Mouse (Mus musculus): Measurements from ENCODE around the gene Ttc7b. TPM values are rescaled to one million over a fixed set of nuclear protein-coding genes. Genes with fewer than 3 reads are reported as not detected.

The Ttc7b gene
- polyA plus RNA-seq, 1 experiment from 2014 or later = 3.9 TPM

DNA sequence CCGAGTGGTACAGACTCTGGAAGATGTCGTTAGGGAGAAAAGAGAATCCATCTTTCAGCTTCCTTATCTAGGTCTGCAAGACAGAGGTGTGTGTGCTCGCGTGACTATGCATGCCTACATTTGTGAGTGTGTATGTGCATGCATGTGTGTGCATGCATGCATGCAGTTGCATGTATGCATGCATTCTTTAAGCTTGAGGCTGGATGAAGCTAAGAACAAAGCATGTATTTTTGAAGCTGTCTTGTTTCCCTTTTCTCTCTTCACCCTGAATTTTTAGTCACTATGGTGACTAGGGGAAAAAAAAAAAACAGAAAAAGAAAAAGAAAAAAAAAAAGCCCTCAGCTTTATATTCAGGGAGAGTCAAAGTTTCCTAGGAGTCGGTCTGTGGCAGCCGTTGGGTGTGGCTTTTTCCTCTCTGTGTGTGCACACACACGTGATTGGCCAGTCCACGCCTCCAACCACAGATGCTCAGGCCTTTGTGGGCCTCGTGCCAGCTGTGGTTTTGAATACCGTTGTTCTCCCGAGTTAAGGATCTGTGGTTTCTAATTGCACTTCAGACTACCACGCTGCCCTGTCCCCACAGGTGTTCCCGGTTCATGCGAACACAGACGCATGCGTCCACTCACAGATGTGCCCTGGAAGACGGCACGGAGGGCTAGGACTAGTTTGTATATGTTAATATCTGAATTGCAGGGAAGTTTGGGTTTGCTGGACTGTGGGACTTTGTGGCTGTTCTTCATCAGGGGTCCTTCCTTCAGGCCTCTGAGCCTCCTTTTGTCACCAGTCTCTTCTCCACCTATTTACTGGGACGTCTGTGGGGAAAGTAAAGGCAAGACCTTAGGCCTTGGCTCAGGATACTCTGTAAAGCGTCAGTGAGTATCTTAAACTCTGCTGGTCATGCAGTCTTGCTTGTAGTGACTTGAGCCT is 243.8 kb downstream of the Ttc7b start:
- Histone ChIP-seq H3K4me3 (ENCODE audit: low read length) (no peak overlapping the region), H3K9ac (replicated peaks; ENCODE audit: low read length) (no peak overlapping the region), H3K27me3 (ENCODE audit: insufficient read depth, low read length) (no peaks in the 10 kb centered on the region), H3K9me3 (ENCODE audit: low read length) (no peaks in the 10 kb centered on the region), H3K27ac (ENCODE audit: low read length) (no peak overlapping the region), H3K4me2 (replicated peaks; ENCODE audit: low read depth, low read length) (no peak overlapping the region), H3K4me1 (ENCODE audit: insufficient read depth, low read length) (peaks cover 26% of the 10 kb centered on the region), H3K36me3 (ENCODE audit: insufficient read depth, low read length) (no peaks in the 10 kb centered on the region)
- ATAC-seq (ENCODE audit: low FRiP score, low TSS enrichment) = no peak
- 52% methylated on average over 20 of the region's 20 CpGs for WGBS

DNA sequence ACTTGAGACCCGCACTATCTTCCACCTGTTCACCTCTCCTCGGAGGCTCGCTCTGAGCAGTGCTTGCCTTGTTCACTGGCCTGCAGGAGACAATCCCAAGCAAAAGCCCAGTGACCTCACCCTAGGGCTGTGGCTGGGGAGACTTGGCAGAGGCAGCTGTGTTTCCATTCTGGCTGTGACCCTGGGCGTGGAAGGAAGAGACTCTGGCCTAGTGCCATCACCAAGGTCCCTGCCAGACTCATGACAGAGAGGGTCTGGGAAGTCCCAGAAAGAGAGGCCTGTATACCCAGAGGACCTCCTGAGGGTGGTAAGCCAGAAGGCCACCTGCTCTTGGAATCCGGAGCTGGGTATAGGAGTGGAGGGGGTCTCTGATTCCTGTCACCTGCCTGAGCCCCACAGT is 244.8 kb downstream of the Ttc7b start:
- Histone ChIP-seq H3K4me1 (ENCODE audit: insufficient read depth, low read length) (peaks cover 19% of the 10 kb centered on the region), H3K4me3 (ENCODE audit: low read length) (no peak overlapping the region), H3K36me3 (ENCODE audit: insufficient read depth, low read length) (no peaks in the 10 kb centered on the region), H3K9ac (replicated peaks; ENCODE audit: low read length) (no peak overlapping the region), H3K4me2 (replicated peaks; ENCODE audit: low read depth, low read length) (no peak overlapping the region), H3K9me3 (ENCODE audit: low read length) (no peaks in the 10 kb centered on the region), H3K27me3 (ENCODE audit: insufficient read depth, low read length) (no peaks in the 10 kb centered on the region), H3K27ac (ENCODE audit: low read length) (no peak overlapping the region)
- peak; percentile 53 for ATAC-seq (ENCODE audit: low FRiP score, low TSS enrichment)
- WGBS = 70% methylated on average over 5 of the region's 5 CpGs

- no peaks in the 10 kb centered on the region for H3K36me3 ChIP-seq (ENCODE audit: insufficient read depth, low read length)
- H3K4me1 ChIP-seq (ENCODE audit: insufficient read depth, low read length) = peaks cover 16% of the 10 kb centered on the region
- H3K4me2 ChIP-seq (replicated peaks; ENCODE audit: low read depth, low read length) = no peak overlapping the region
- no peak overlapping the region for H3K9ac ChIP-seq (replicated peaks; ENCODE audit: low read length)
- H3K27ac ChIP-seq (ENCODE audit: low read length) = no peak overlapping the region
- H3K27me3 ChIP-seq (ENCODE audit: insufficient read depth, low read length) = no peaks in the 10 kb centered on the region
- no peak for ATAC-seq (ENCODE audit: low FRiP score, low TSS enrichment)
- H3K4me3 ChIP-seq (ENCODE audit: low read length) = no peak overlapping the region
- WGBS = 80% methylated on average over 2 of the region's 2 CpGs
- H3K9me3 ChIP-seq (ENCODE audit: low read length) = no peaks in the 10 kb centered on the region
Measured at GRCm38 (mm10) chr12:100273033-100273432, 247.6 kb downstream of the Ttc7b start.

GRCm38 (mm10) chr12:100269967-100270662 is 250.5 kb downstream of the Ttc7b start:
- no peak overlapping the region for H3K4me2 ChIP-seq (replicated peaks; ENCODE audit: low read depth, low read length)
- WGBS = 80% methylated on average over 9 of the region's 9 CpGs
- no peaks in the 10 kb centered on the region for H3K36me3 ChIP-seq (ENCODE audit: insufficient read depth, low read length)
- no peak overlapping the region for H3K9ac ChIP-seq (replicated peaks; ENCODE audit: low read length)
- no peaks in the 10 kb centered on the region for H3K27me3 ChIP-seq (ENCODE audit: insufficient read depth, low read length)
- ATAC-seq (ENCODE audit: low FRiP score, low TSS enrichment) = no peak
- no peaks in the 10 kb centered on the region for H3K9me3 ChIP-seq (ENCODE audit: low read length)
- H3K4me1 ChIP-seq (ENCODE audit: insufficient read depth, low read length) = no peaks in the 10 kb centered on the region
- H3K4me3 ChIP-seq (ENCODE audit: low read length) = no peak overlapping the region
- H3K27ac ChIP-seq (ENCODE audit: low read length) = no peak overlapping the region

DNA sequence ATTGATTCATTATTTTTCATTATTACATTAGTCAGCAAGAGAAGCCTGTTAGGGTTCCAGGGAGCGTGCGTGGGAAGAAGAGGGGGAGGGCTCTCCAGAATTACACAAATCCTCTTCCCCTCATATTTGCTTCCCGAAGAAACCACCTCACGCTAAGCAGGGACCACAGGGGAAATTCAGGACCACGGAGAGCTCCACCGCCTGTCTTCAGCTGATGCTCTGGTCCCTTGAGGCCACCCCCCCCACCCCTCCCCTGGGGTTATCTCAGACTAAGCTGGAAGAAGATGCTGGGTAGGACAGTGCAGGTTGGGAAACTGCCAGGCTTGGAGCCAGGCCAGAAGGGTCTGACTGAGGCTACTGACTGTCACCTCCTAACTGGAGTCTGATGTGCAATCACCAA is 252.6 kb downstream of the Ttc7b start:
- 11% methylated on average over 6 of the region's 6 CpGs for WGBS
- H3K4me1 ChIP-seq (ENCODE audit: insufficient read depth, low read length) = no peaks in the 10 kb centered on the region
- no peaks in the 10 kb centered on the region for H3K9me3 ChIP-seq (ENCODE audit: low read length)
- no peaks in the 10 kb centered on the region for H3K27me3 ChIP-seq (ENCODE audit: insufficient read depth, low read length)
- no peaks in the 10 kb centered on the region for H3K36me3 ChIP-seq (ENCODE audit: insufficient read depth, low read length)
- peak; percentile 49; the same call in 1 of the 2 replicates for ATAC-seq (ENCODE audit: low FRiP score, low TSS enrichment)
- H3K27ac ChIP-seq (ENCODE audit: low read length) = no peak overlapping the region
- H3K9ac ChIP-seq (replicated peaks; ENCODE audit: low read length) = no peak overlapping the region
- H3K4me2 ChIP-seq (replicated peaks; ENCODE audit: low read depth, low read length) = no peak overlapping the region
- H3K4me3 ChIP-seq (ENCODE audit: low read length) = no peak overlapping the region

- Histone ChIP-seq H3K27ac (ENCODE audit: low read length) (no peak overlapping the region), H3K36me3 (ENCODE audit: insufficient read depth, low read length) (no peaks in the 10 kb centered on the region), H3K9ac (replicated peaks; ENCODE audit: low read length) (no peak overlapping the region), H3K4me2 (replicated peaks; ENCODE audit: low read depth, low read length) (no peak overlapping the region), H3K9me3 (ENCODE audit: low read length) (no peaks in the 10 kb centered on the region), H3K4me3 (ENCODE audit: low read length) (no peak overlapping the region), H3K27me3 (ENCODE audit: insufficient read depth, low read length) (no peaks in the 10 kb centered on the region), H3K4me1 (ENCODE audit: insufficient read depth, low read length) (no peaks in the 10 kb centered on the region)
- no peak for ATAC-seq (ENCODE audit: low FRiP score, low TSS enrichment)
- WGBS = 55% methylated on average over 9 of the region's 9 CpGs
Measured at GRCm38 (mm10) chr12:100265546-100266309, 254.9 kb downstream of the Ttc7b start.

GRCm38 (mm10) chr12:100264941-100265340 is 255.7 kb downstream of the Ttc7b start:
- no peak for ATAC-seq (ENCODE audit: low FRiP score, low TSS enrichment)
- H3K36me3 ChIP-seq (ENCODE audit: insufficient read depth, low read length) = no peaks in the 10 kb centered on the region
- no peaks in the 10 kb centered on the region for H3K4me1 ChIP-seq (ENCODE audit: insufficient read depth, low read length)
- H3K9me3 ChIP-seq (ENCODE audit: low read length) = no peaks in the 10 kb centered on the region
- no peak overlapping the region for H3K9ac ChIP-seq (replicated peaks; ENCODE audit: low read length)
- no peak overlapping the region for H3K4me3 ChIP-seq (ENCODE audit: low read length)
- H3K4me2 ChIP-seq (replicated peaks; ENCODE audit: low read depth, low read length) = no peak overlapping the region
- 67% methylated on average over 4 of the region's 4 CpGs for WGBS
- H3K27ac ChIP-seq (ENCODE audit: low read length) = no peak overlapping the region
- no peaks in the 10 kb centered on the region for H3K27me3 ChIP-seq (ENCODE audit: insufficient read depth, low read length)

DNA sequence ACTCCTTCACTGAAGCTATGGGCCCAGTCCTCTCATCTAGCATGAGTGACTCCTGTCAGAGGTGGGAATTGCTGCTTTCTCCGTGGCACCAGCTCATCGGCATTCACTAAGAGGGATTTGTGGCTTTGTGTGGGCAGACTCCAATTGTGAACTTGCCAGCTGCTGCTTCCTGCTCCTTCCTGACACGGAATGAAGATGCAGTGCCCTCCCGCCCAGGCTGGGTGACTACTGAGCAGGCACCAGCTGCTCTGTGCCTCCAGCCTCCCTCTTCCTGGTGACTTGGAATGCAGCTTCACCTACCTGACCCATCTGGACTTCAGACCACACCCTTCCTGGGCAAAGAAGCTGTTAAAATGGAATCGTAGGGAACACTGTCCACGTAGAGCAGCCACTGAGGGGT is 257.8 kb downstream of the Ttc7b start:
- ATAC-seq (ENCODE audit: low FRiP score, low TSS enrichment) = no peak
- 80% methylated on average over 6 of the region's 6 CpGs for WGBS

DNA sequence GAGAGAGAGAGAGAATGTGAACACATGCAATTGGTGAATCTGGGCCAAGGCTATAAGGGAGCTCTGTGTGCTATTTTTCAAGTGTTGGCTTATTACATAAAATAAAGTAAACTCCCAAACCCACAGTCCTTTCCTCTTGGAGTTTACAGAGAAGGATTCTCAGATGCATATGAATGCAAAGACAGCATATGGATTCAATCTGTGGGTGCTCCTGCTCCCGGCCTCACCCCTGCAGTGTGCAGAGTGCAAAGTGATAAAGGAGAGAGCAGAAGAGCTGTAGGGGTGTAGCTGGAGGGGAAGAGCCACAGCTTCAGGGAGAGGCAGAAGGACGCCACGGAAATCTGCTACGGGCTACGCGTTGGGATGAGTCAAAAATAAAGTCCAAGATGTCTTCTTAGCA is 258.9 kb downstream of the Ttc7b start:
- Histone ChIP-seq H3K27ac (ENCODE audit: low read length) (no peak overlapping the region), H3K36me3 (ENCODE audit: insufficient read depth, low read length) (no peaks in the 10 kb centered on the region), H3K9ac (replicated peaks; ENCODE audit: low read length) (no peak overlapping the region), H3K27me3 (ENCODE audit: insufficient read depth, low read length) (no peaks in the 10 kb centered on the region), H3K4me2 (replicated peaks; ENCODE audit: low read depth, low read length) (no peak overlapping the region), H3K4me3 (ENCODE audit: low read length) (no peak overlapping the region), H3K9me3 (ENCODE audit: low read length) (no peaks in the 10 kb centered on the region), H3K4me1 (ENCODE audit: insufficient read depth, low read length) (no peaks in the 10 kb centered on the region)
- no peak for ATAC-seq (ENCODE audit: low FRiP score, low TSS enrichment)
- 86% methylated on average over 6 of the region's 6 CpGs for WGBS

More for the DNA sequence above, 257.8 kb downstream of the Ttc7b start:
- Histone ChIP-seq H3K27ac (ENCODE audit: low read length) (no peak overlapping the region), H3K9ac (replicated peaks; ENCODE audit: low read length) (no peak overlapping the region), H3K36me3 (ENCODE audit: insufficient read depth, low read length) (no peaks in the 10 kb centered on the region), H3K4me1 (ENCODE audit: insufficient read depth, low read length) (no peaks in the 10 kb centered on the region), H3K27me3 (ENCODE audit: insufficient read depth, low read length) (no peaks in the 10 kb centered on the region), H3K4me3 (ENCODE audit: low read length) (no peak overlapping the region), H3K9me3 (ENCODE audit: low read length) (no peaks in the 10 kb centered on the region), H3K4me2 (replicated peaks; ENCODE audit: low read depth, low read length) (no peak overlapping the region)

Measured in kidney, embryonic 16.5 days (tissue).